Comparison of ENCODE assay signal across 29 mouse cellular contexts in the genomic region with DNA sequence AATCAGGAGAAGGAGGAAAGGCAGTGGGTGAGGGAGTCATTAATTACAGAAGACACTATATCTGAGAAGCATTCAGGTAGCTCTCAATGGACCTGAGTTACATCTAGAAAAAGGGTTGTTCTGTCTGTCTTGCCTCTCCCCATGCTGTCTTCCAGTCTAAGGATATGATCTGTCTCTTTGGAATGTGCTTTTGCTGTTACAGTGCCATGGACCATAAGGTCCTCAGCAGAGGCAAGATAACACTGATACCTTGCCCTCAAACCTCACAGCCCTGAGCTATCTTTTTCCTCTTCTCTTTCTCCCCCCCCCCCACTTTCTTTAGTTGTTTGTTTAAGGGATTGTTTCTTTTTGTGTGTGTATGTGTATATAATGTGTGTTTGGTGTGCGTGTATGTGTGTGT. TPM values are rescaled to one million over a fixed set of nuclear protein-coding genes. Genes with fewer than 3 reads are reported as not detected.
DNase-seq lines count a peak whose midpoint lies in the region; ATAC-seq and TF ChIP-seq lines count a peak whose summit lies in the region.
"Had no signal": no experiment of that assay in that cellular context is flagged by ENCODE, and none has a peak within 500 bp of the region (broad histone marks: within the 10 kb centered on the region; RNA-seq: fewer than 3 reads in every experiment).

No protein-coding gene starts in this region.

- WGBS in intestine, postnatal 0 days: 84% methylated on average over 1 of the region's 1 CpGs

- peak; percentile 58; the same call in 1 of the 2 replicates for ATAC-seq in intestine, postnatal 0 days
- ATAC-seq in megakaryocyte, adult 5-6 weeks (ENCODE audit: poor library complexity, severe bottlenecking): no peak
- ATAC-seq: activated CD4-positive, CD25-positive, alpha-beta regulatory T cell, adult 4 months; forebrain, embryonic 14.5 days; forebrain, embryonic 16.5 days; Patski had no signal

- H3K27me3 ChIP-seq in intestine, postnatal 0 days (replicated peaks; ENCODE audit: control insufficient read depth, insufficient read depth, low read length): no peaks in the 10 kb centered on the region
- H3K27me3 ChIP-seq: embryonic facial prominence, embryonic 13.5 days; embryonic facial prominence, embryonic 15.5 days; forebrain, embryonic 12.5 days; Patski had no signal

- H3K4me1 ChIP-seq in intestine, postnatal 0 days (replicated peaks; ENCODE audit: control insufficient read depth, insufficient read depth, low read length): no peaks in the 10 kb centered on the region
- H3K4me1 ChIP-seq: embryonic facial prominence, embryonic 13.5 days; embryonic facial prominence, embryonic 15.5 days; forebrain, embryonic 10.5 days; forebrain, embryonic 12.5 days had no signal

- no peaks in the 10 kb centered on the region for H3K36me3 ChIP-seq in intestine, postnatal 0 days (ENCODE audit: control insufficient read depth, insufficient read depth)
- H3K36me3 ChIP-seq: embryonic facial prominence, embryonic 13.5 days; embryonic facial prominence, embryonic 15.5 days; forebrain, embryonic 10.5 days; forebrain, embryonic 12.5 days had no signal

- TF ChIP-seq CTCF in intestine, postnatal 0 days (IDR thresholded peaks at IDR 0.05; ENCODE audit: low read depth): no peak

- no peak overlapping the region for H3K9ac ChIP-seq in intestine, postnatal 0 days (ENCODE audit: low read depth, low read length)
- H3K9ac ChIP-seq: embryonic facial prominence, embryonic 13.5 days; embryonic facial prominence, embryonic 15.5 days; forebrain, embryonic 12.5 days had no signal

- H3K27ac ChIP-seq in intestine, postnatal 0 days (ENCODE audit: low read depth, low read length): no peak overlapping the region
- H3K27ac ChIP-seq: embryonic facial prominence, embryonic 13.5 days; embryonic facial prominence, embryonic 15.5 days; forebrain, embryonic 10.5 days; forebrain, embryonic 12.5 days had no signal

- H3K4me2 ChIP-seq in intestine, postnatal 0 days (replicated peaks; ENCODE audit: low read depth): no peak overlapping the region
- H3K4me2 ChIP-seq: embryonic facial prominence, embryonic 13.5 days; embryonic facial prominence, embryonic 15.5 days; forebrain, embryonic 12.5 days had no signal

- no peaks in the 10 kb centered on the region for H3K9me3 ChIP-seq in intestine, postnatal 0 days (ENCODE audit: control insufficient read depth)
- H3K9me3 ChIP-seq: embryonic facial prominence, embryonic 13.5 days; embryonic facial prominence, embryonic 15.5 days; forebrain, embryonic 10.5 days; forebrain, embryonic 12.5 days had no signal

- DNase-seq in 3134 (ENCODE audit: extremely low read depth, insufficient read length, low spot score): peak; percentile 39
- peak; percentile 73 for DNase-seq in 3T3-L1 (ENCODE audit: low read depth, low spot score)
- DNase-seq in cerebellum, postnatal 25 days: no peak
- no peak for DNase-seq in adrenal gland, adult 18-20 months (ENCODE audit: low spot score in 2 of 2)
- DNase-seq: adrenal gland, adult 8-10 months; adrenal gland, postnatal 14 days; adrenal gland, postnatal 36 days; cerebellum, adult 11-12 months; cerebellum, adult 2 months; cerebellum, adult 9-10 months; cerebellum, postnatal 10 days; cerebellum, postnatal 36 days; embryo, embryonic 11 days had no signal

- no peak overlapping the region for H3K4me3 ChIP-seq in intestine, postnatal 0 days (ENCODE audit: low read depth, low read length)
- H3K4me3 ChIP-seq: embryonic facial prominence, embryonic 13.5 days; embryonic facial prominence, embryonic 15.5 days; erythroblast, embryonic 14.5 days; forebrain, embryonic 10.5 days; forebrain, embryonic 12.5 days had no signal

RNA-seq across cellular contexts. Expression of gene Akp3, which starts 10.0 kb away (rescaled TPM):
- polyA plus RNA-seq in intestine, postnatal 0 days (2015; fragmentation: Nextera tagmentation; extraction: Ambion mirVana): 2.7 and 3.6 TPM in 2 replicates
- total RNA-seq in megakaryocyte, adult 5-6 weeks (2015): not detected in 2 replicates
- total RNA-seq in megakaryocyte, adult 5-6 weeks (2017): not detected in 2 replicates
- not detected for total RNA-seq in adrenal gland, adult 18-20 months (2021)
- total RNA-seq: adrenal gland, adult 8-10 months; adrenal gland, postnatal 14 days; adrenal gland, postnatal 36 days; common myeloid progenitor, adult 5-6 weeks; ES-E14; MEL had no signal
- polyA plus RNA-seq: activated CD4-positive, CD25-positive, alpha-beta regulatory T cell, adult 4 months; C2C12; embryonic facial prominence, embryonic 11.5 days; embryonic facial prominence, embryonic 13.5 days; embryonic facial prominence, embryonic 15.5 days; erythroblast, embryonic 14.5 days; forebrain, embryonic 10.5 days; forebrain, embryonic 12.5 days; forebrain, embryonic 14.5 days; forebrain, embryonic 16.5 days had no signal

RNA-seq across cellular contexts. Expression of gene Alpi, which starts 13.4 kb away (rescaled TPM):
- polyA plus RNA-seq in intestine, postnatal 0 days (2015; fragmentation: Nextera tagmentation; extraction: Ambion mirVana): 1,275 and 1,389 TPM in 2 replicates
- total RNA-seq in megakaryocyte, adult 5-6 weeks (2015): not detected in 2 replicates
- total RNA-seq in megakaryocyte, adult 5-6 weeks (2017): not detected in 2 replicates
- not detected for total RNA-seq in adrenal gland, adult 18-20 months (2021)
- total RNA-seq: adrenal gland, adult 8-10 months; adrenal gland, postnatal 14 days; adrenal gland, postnatal 36 days; common myeloid progenitor, adult 5-6 weeks; ES-E14; MEL had no signal
- polyA plus RNA-seq: activated CD4-positive, CD25-positive, alpha-beta regulatory T cell, adult 4 months; C2C12; cerebellum, adult 2 months; embryonic facial prominence, embryonic 11.5 days; embryonic facial prominence, embryonic 13.5 days; embryonic facial prominence, embryonic 15.5 days; erythroblast, embryonic 14.5 days; forebrain, embryonic 10.5 days; forebrain, embryonic 12.5 days; forebrain, embryonic 14.5 days; forebrain, embryonic 16.5 days had no signal

RNA-seq across cellular contexts. Expression of gene Alppl2, which starts 25.1 kb away (rescaled TPM):
- polyA plus RNA-seq in intestine, postnatal 0 days (2015; fragmentation: Nextera tagmentation; extraction: Ambion mirVana): not detected in 2 replicates
- total RNA-seq in megakaryocyte, adult 5-6 weeks (2015): not detected in 2 replicates
- total RNA-seq in megakaryocyte, adult 5-6 weeks (2017): not detected in 2 replicates
- not detected for total RNA-seq in adrenal gland, adult 18-20 months (2021)
- total RNA-seq: adrenal gland, adult 8-10 months; adrenal gland, postnatal 14 days; adrenal gland, postnatal 36 days; common myeloid progenitor, adult 5-6 weeks; MEL had no signal
- polyA plus RNA-seq: activated CD4-positive, CD25-positive, alpha-beta regulatory T cell, adult 4 months; C2C12; cerebellum, adult 2 months; embryonic facial prominence, embryonic 11.5 days; embryonic facial prominence, embryonic 13.5 days; embryonic facial prominence, embryonic 15.5 days; erythroblast, embryonic 14.5 days; forebrain, embryonic 10.5 days; forebrain, embryonic 12.5 days; forebrain, embryonic 14.5 days; forebrain, embryonic 16.5 days; Patski had no signal

RNA-seq across cellular contexts. Expression of gene Ecel1, which starts 41.5 kb away (rescaled TPM):
- 0.64 and 0.67 TPM in 2 replicates for polyA plus RNA-seq in intestine, postnatal 0 days (2015; fragmentation: Nextera tagmentation; extraction: Ambion mirVana)
- not detected in 2 replicates for total RNA-seq in megakaryocyte, adult 5-6 weeks (2015)
- not detected in 2 replicates for total RNA-seq in megakaryocyte, adult 5-6 weeks (2017)
- 1 to 10 TPM; 1.1 to 2.9 TPM for total RNA-seq in adrenal gland, adult 18-20 months (2021)
- total RNA-seq: common myeloid progenitor, adult 5-6 weeks had no signal
- polyA plus RNA-seq: erythroblast, embryonic 14.5 days had no signal

Comparison
In these comparisons a context has a peak if more than half of its experiments do, and no peak if none do; other contexts are left out.
1. DNase-seq: peak in 3134 (single experiment) and 3T3-L1 (single experiment); none in cerebellum, postnatal 25 days (0 of 2) and adrenal gland, adult 18-20 months (0 of 2).